Mouse (Mus musculus) urinary bladder, postnatal 0 days (tissue): ENCODE measurements around the gene Olfr372. TPM values are rescaled to one million over a fixed set of nuclear protein-coding genes. Genes with fewer than 3 reads are reported as not detected.

Experiments used
- polyA plus RNA-seq: library from polyadenylated mRNA; unstranded; fragments of >200 nt; fragmentation: Nextera tagmentation; extraction: Ambion mirVana; gene quantifications from 2 replicates; pipeline ENCODE4 v1.2.1, GENCODE M21; 2015

Olfr372 gene
- not detected in 2 replicates for polyA plus RNA-seq

GRCm38 (mm10) chr8:72040918-72041317, at the start of gene Olfr372:
TSS of gene Olfr372 (plus strand) at chr8:72041218.

GRCm38 (mm10) chr8:72009473-72009872, 31.5 kb upstream of the Olfr372 start, which contains the start of gene Cyp4f18:
TSS of gene Cyp4f18 (minus strand) at chr8:72009626.

GRCm38 (mm10) chr8:72082877-72083276, 41.9 kb downstream of the Olfr372 start, which contains the start of gene Olfr373:
TSS of gene Olfr373 (plus strand) at chr8:72083177.

GRCm38 (mm10) chr8:72106740-72107139, 65.7 kb downstream of the Olfr372 start, which contains the start of gene Olfr374:
TSS of gene Olfr374 (plus strand) at chr8:72107040.

Other genes with a start within 250 kb of the Olfr372 start
- 3.9 and 4.0 TPM in 2 replicates for gene Zfp709, start 159.2 kb upstream of the Olfr372 start, polyA plus RNA-seq
- gene Zfp882, start 132.6 kb upstream of the Olfr372 start, polyA plus RNA-seq, result 1.2 and 1.8 TPM in 2 replicates
- gene Zfp617, start 132.6 kb upstream of the Olfr372 start, polyA plus RNA-seq, result 10.9 and 12.6 TPM in 2 replicates
- 9.5 and 9.8 TPM in 2 replicates for gene Zfp961, start 90.2 kb upstream of the Olfr372 start, polyA plus RNA-seq
- gene Cyp4f18, start 31.6 kb upstream of the Olfr372 start, polyA plus RNA-seq, result 2.1 and 17.7 TPM in 2 replicates
- gene Olfr373, start 42.0 kb downstream of the Olfr372 start, polyA plus RNA-seq, result not detected in 2 replicates
- gene Olfr374, start 65.8 kb downstream of the Olfr372 start, polyA plus RNA-seq, result not detected in 2 replicates
- 416 and 576 TPM in 2 replicates for gene Tpm4, start 93.8 kb downstream of the Olfr372 start, polyA plus RNA-seq
- gene Rab8a, start 120.0 kb downstream of the Olfr372 start, polyA plus RNA-seq, result 75.3 and 77.5 TPM in 2 replicates
- gene Hsh2d, start 148.4 kb downstream of the Olfr372 start, polyA plus RNA-seq, result 0.08 and 0.19 TPM in 2 replicates
- gene Cib3, start 171.6 kb downstream of the Olfr372 start, polyA plus RNA-seq, result not detected in 2 replicates
- gene Gm11034, start 172.4 kb downstream of the Olfr372 start, polyA plus RNA-seq, result not detected in 2 replicates
- gene Fam32a, start 178.5 kb downstream of the Olfr372 start, polyA plus RNA-seq, result 55.5 and 56.7 TPM in 2 replicates
- gene Ap1m1, start 198.8 kb downstream of the Olfr372 start, polyA plus RNA-seq, result 67.9 and 72.6 TPM in 2 replicates